Mouse (Mus musculus) T-cell, adult 2 months (primary cell): ENCODE data around the gene Arhgap44.

ENCODE experiments used
- DNase-seq: peaks from one replicate; pipeline ENCODE4 v3.0.0; 2022; ENCODE audit warnings: low spot score

Arhgap44 gene

GRCm38 (mm10) chr11:65088451-65089222, 74.1 kb downstream of the Arhgap44 start:
- no peak for DNase-seq

- DNase-seq, result no peak
Observed at GRCm38 (mm10) chr11:65080761-65081160, 82.0 kb downstream of the Arhgap44 start.

- DNase-seq, result no peak
Observed at GRCm38 (mm10) chr11:65080274-65080673, 82.5 kb downstream of the Arhgap44 start.

- DNase-seq, result no peak
Observed at GRCm38 (mm10) chr11:65069609-65070008, 93.2 kb downstream of the Arhgap44 start.

- no peak for DNase-seq
Observed at GRCm38 (mm10) chr11:65069051-65069450, 93.7 kb downstream of the Arhgap44 start.

GRCm38 (mm10) chr11:65065201-65065600, 97.6 kb downstream of the Arhgap44 start:
- no peak for DNase-seq

GRCm38 (mm10) chr11:65061437-65061836, 101.3 kb downstream of the Arhgap44 start:
- DNase-seq, result no peak

GRCm38 (mm10) chr11:65059531-65059930, 103.2 kb downstream of the Arhgap44 start:
- no peak for DNase-seq

- no peak for DNase-seq
Observed at GRCm38 (mm10) chr11:65058224-65058908, 104.4 kb downstream of the Arhgap44 start.

GRCm38 (mm10) chr11:65055596-65055995, 107.2 kb downstream of the Arhgap44 start:
- no peak for DNase-seq

- DNase-seq, result no peak
Observed at GRCm38 (mm10) chr11:65054216-65054615, 108.5 kb downstream of the Arhgap44 start.

GRCm38 (mm10) chr11:65050819-65051218, 111.9 kb downstream of the Arhgap44 start:
- DNase-seq, result no peak

- DNase-seq, result no peak
Observed at GRCm38 (mm10) chr11:65049090-65049489, 113.7 kb downstream of the Arhgap44 start.

GRCm38 (mm10) chr11:65040556-65040955, 122.2 kb downstream of the Arhgap44 start:
- DNase-seq, result no peak

GRCm38 (mm10) chr11:65039517-65040095, 123.2 kb downstream of the Arhgap44 start:
- DNase-seq, result no peak

- DNase-seq, result no peak
Observed at GRCm38 (mm10) chr11:65038996-65039395, 123.8 kb downstream of the Arhgap44 start.

- no peak for DNase-seq
Observed at GRCm38 (mm10) chr11:65032221-65032620, 130.5 kb downstream of the Arhgap44 start.

- DNase-seq, result no peak
Observed at GRCm38 (mm10) chr11:65030201-65030600, 132.6 kb downstream of the Arhgap44 start.

- no peak for DNase-seq
Observed at GRCm38 (mm10) chr11:65028049-65028448, 134.7 kb downstream of the Arhgap44 start.

- DNase-seq, result no peak
Observed at GRCm38 (mm10) chr11:65022771-65023170, 140.0 kb downstream of the Arhgap44 start.

GRCm38 (mm10) chr11:65020744-65021143, 142.0 kb downstream of the Arhgap44 start:
- DNase-seq, result no peak

- no peak for DNase-seq
Observed at GRCm38 (mm10) chr11:65016754-65017153, 146.0 kb downstream of the Arhgap44 start.

- DNase-seq, result no peak
Observed at GRCm38 (mm10) chr11:65013906-65014305, 148.9 kb downstream of the Arhgap44 start.
